Mouse (Mus musculus): ENCODE measurements at regions not wholly inside any gene's neighbourhood (a gene's known extent, or its start where the extent isn't known, plus 50 kb on each side); places are given as distances from the start of the nearest gene placed in this dataset.

DNA sequence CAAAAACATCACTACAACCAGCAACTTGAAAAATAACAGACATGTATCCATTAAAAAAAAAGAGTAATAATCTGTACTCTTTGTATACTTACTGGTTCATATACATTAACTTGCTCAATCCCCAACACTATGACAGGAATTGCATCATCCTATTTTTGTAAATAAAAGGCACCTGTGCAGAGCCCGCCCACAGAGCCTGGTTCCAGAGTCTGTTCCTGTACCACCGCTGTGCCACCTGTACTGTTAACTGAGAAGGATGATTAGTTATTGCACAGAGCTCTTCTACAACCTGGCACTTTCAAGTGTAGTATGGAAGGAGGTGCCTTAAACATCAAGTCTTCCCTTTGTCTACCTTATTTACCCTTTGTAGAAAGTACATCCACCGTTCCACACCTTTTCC, 1843.9 kb upstream of the Lrrc6 start:
- TF ChIP-seq CHD1 (IDR thresholded peaks at IDR 0.05; ENCODE audit: low read depth, low read length) = no peak
- no peak for TF ChIP-seq POLR2A (IDR thresholded peaks at IDR 0.05; ENCODE audit: low read depth, low read length)
- no peak for TF ChIP-seq HCFC1 (IDR thresholded peaks at IDR 0.05; ENCODE audit: low read depth, low read length)
- TF ChIP-seq ELF1 (IDR thresholded peaks at IDR 0.05; ENCODE audit: low read depth, low read length) = no peak
- TF ChIP-seq MAFK (IDR thresholded peaks at IDR 0.05; ENCODE audit: insufficient replicate concordance, low read length) = no peak
- TF ChIP-seq TBP (conservative IDR thresholded peaks at IDR 0.05; ENCODE audit: low read depth, low read length) = no peak
- TF ChIP-seq KAT2A (IDR thresholded peaks at IDR 0.05; ENCODE audit: insufficient replicate concordance, low read length) = no peak
- TF ChIP-seq POLR2AphosphoS2 (IDR thresholded peaks at IDR 0.05; ENCODE audit: low read depth, low read length) = no peak

Data from CH12.LX (cell line).